ENCODE assay signal across 10 mouse cellular contexts in the genomic region with DNA sequence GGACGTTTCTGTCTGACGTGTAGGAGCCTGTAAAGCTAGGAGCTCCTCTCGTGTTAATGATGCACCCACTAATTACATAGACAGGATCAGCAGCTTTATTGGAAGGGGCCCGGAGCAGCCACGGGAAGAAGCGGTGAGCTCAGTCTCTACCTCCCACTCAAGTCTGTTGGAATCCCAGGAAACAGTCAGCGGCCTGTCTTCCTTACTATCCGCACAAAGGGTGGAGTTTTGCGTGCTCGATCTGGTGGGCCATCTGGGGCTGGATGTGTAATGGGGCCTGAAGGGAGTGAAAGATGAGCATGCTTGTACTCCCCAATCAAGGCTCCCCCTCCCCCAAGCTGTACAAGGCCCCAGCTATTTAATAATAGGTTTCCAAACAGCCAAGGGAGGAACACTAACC. TPM values are rescaled to one million over a fixed set of nuclear protein-coding genes. Genes with fewer than 3 reads are reported as not detected.
DNase-seq lines count a peak whose midpoint lies in the region; ATAC-seq and TF ChIP-seq lines count a peak whose summit lies in the region.
"Had no signal": no experiment of that assay in that cellular context is flagged by ENCODE, and none has a peak within 500 bp of the region (broad histone marks: within the 10 kb centered on the region; RNA-seq: fewer than 3 reads in every experiment).

No protein-coding gene starts in this region.

- H3K27me3 ChIP-seq in hindbrain, embryonic 12.5 days, result no peaks in the 10 kb centered on the region
- no peaks in the 10 kb centered on the region for H3K27me3 ChIP-seq in hindbrain, embryonic 11.5 days (ENCODE audit: control insufficient read depth, insufficient read depth, low read length)
- H3K27me3 ChIP-seq in forebrain, embryonic 14.5 days (replicated peaks; ENCODE audit: control insufficient read depth, insufficient read depth, low read length), result no peaks in the 10 kb centered on the region
- H3K27me3 ChIP-seq in neural tube, embryonic 13.5 days, result no peaks in the 10 kb centered on the region

- no peak overlapping the region for H3K4me2 ChIP-seq in hindbrain, embryonic 12.5 days (replicated peaks)
- no peak overlapping the region for H3K4me2 ChIP-seq in hindbrain, embryonic 11.5 days (replicated peaks; ENCODE audit: low read depth, low read length)
- no peak overlapping the region for H3K4me2 ChIP-seq in forebrain, embryonic 14.5 days (ENCODE audit: low read length)
- no peak overlapping the region for H3K4me2 ChIP-seq in neural tube, embryonic 13.5 days
- H3K4me2 ChIP-seq: liver, embryonic 11.5 days had no signal

- no peaks in the 10 kb centered on the region for H3K9me3 ChIP-seq in hindbrain, embryonic 12.5 days (replicated peaks)
- no peaks in the 10 kb centered on the region for H3K9me3 ChIP-seq in hindbrain, embryonic 11.5 days (ENCODE audit: control insufficient read depth, low read length)
- H3K9me3 ChIP-seq in forebrain, embryonic 14.5 days (replicated peaks; ENCODE audit: control insufficient read depth, low read length), result no peaks in the 10 kb centered on the region
- H3K9me3 ChIP-seq in neural tube, embryonic 13.5 days, result no peaks in the 10 kb centered on the region

- no peak for DNase-seq in hindbrain, embryonic 11.5 days (ENCODE audit: low spot score)
- peak; percentile 79 for DNase-seq in brain, adult 2 months (ENCODE audit: low read depth, low spot score)
- peak; percentile 51 for DNase-seq in forebrain, embryonic 14.5 days (ENCODE audit: low spot score)
- DNase-seq in lung, adult 2 months, result no peak
- DNase-seq in adrenal gland, adult 2 months, result no peak
- DNase-seq in adrenal gland, postnatal 4 days (ENCODE audit: low spot score in 2 of 2), result no peak

- TF ChIP-seq CTCF in lung, adult 2 months (IDR thresholded peaks at IDR 0.05; ENCODE audit: insufficient read depth, low read length), result no peak

- TF ChIP-seq POLR2A in lung, adult 2 months (IDR thresholded peaks at IDR 0.05; ENCODE audit: borderline replicate concordance, extremely low read depth, low read depth, low read length), result no peak

- peak overlapping the region; percentile 49; the same call in 1 of the 2 replicates for H3K27ac ChIP-seq in hindbrain, embryonic 12.5 days
- H3K27ac ChIP-seq in hindbrain, embryonic 11.5 days (ENCODE audit: low read depth, low read length), result no peak overlapping the region
- peak overlapping the region; percentile 23 for H3K27ac ChIP-seq in forebrain, embryonic 14.5 days (ENCODE audit: low read depth, low read length)
- H3K27ac ChIP-seq in neural tube, embryonic 13.5 days (replicated peaks), result peak overlapping the region; percentile 14

- no peak overlapping the region for H3K9ac ChIP-seq in hindbrain, embryonic 12.5 days
- no peak overlapping the region for H3K9ac ChIP-seq in hindbrain, embryonic 11.5 days (ENCODE audit: low read depth, low read length)
- H3K9ac ChIP-seq in forebrain, embryonic 14.5 days (ENCODE audit: low read length), result no peak overlapping the region
- no peak overlapping the region for H3K9ac ChIP-seq in neural tube, embryonic 13.5 days

- 59% methylated on average over 10 of the region's 10 CpGs for WGBS in hindbrain, embryonic 12.5 days
- 73% methylated on average over 10 of the region's 10 CpGs for WGBS in hindbrain, embryonic 11.5 days
- 45% methylated on average over 10 of the region's 10 CpGs for WGBS in forebrain, embryonic 14.5 days
- 39% methylated on average over 10 of the region's 10 CpGs for WGBS in neural tube, embryonic 13.5 days
- WGBS in lung, adult 2 months, result 73% methylated on average over 10 of the region's 10 CpGs

- no peak for ATAC-seq in hindbrain, embryonic 12.5 days (ENCODE audit: low FRiP score)
- no peak for ATAC-seq in hindbrain, embryonic 11.5 days (ENCODE audit: low FRiP score)
- ATAC-seq in forebrain, embryonic 14.5 days, result peak; percentile 70
- 0 out of 2 replicates have a peak, but pooled peaks have one; percentile 32 for ATAC-seq in neural tube, embryonic 13.5 days (ENCODE audit: low read depth)
- ATAC-seq: inflammation-experienced regulatory T-cells, adult 6 months had no signal

- H3K4me3 ChIP-seq in hindbrain, embryonic 12.5 days, result no peak overlapping the region
- no peak overlapping the region for H3K4me3 ChIP-seq in hindbrain, embryonic 11.5 days (ENCODE audit: low read depth, low read length)
- no peak overlapping the region for H3K4me3 ChIP-seq in forebrain, embryonic 14.5 days (ENCODE audit: low read depth, low read length)
- no peak overlapping the region for H3K4me3 ChIP-seq in neural tube, embryonic 13.5 days
- no peak overlapping the region for H3K4me3 ChIP-seq in lung, adult 2 months (replicated peaks; ENCODE audit: extremely low read depth, low read depth, low read length)

- H3K4me1 ChIP-seq in hindbrain, embryonic 12.5 days, result peaks cover 4% of the 10 kb centered on the region
- no peaks in the 10 kb centered on the region for H3K4me1 ChIP-seq in hindbrain, embryonic 11.5 days (replicated peaks; ENCODE audit: control insufficient read depth, insufficient read depth, low read length)
- no peaks in the 10 kb centered on the region for H3K4me1 ChIP-seq in forebrain, embryonic 14.5 days (ENCODE audit: control insufficient read depth, insufficient read depth, low read length)
- H3K4me1 ChIP-seq in neural tube, embryonic 13.5 days (replicated peaks), result peaks cover 21% of the 10 kb centered on the region
- H3K4me1 ChIP-seq in lung, adult 2 months (ENCODE audit: control insufficient read depth, insufficient read depth, low read length), result no peaks in the 10 kb centered on the region

- no peaks in the 10 kb centered on the region for H3K36me3 ChIP-seq in hindbrain, embryonic 12.5 days
- no peaks in the 10 kb centered on the region for H3K36me3 ChIP-seq in hindbrain, embryonic 11.5 days (ENCODE audit: control insufficient read depth, insufficient read depth, low read length)
- no peaks in the 10 kb centered on the region for H3K36me3 ChIP-seq in forebrain, embryonic 14.5 days (ENCODE audit: control insufficient read depth, insufficient read depth, low read length)
- H3K36me3 ChIP-seq in neural tube, embryonic 13.5 days, result no peaks in the 10 kb centered on the region

RNA-seq across cellular contexts. Expression of gene Ctnnb1, which starts 44.3 kb away (rescaled TPM):
- polyA plus RNA-seq in hindbrain, embryonic 12.5 days (2016; fragmentation: Nextera tagmentation; extraction: Ambion mirVana), result 672 and 677 TPM in 2 replicates
- 804 and 817 TPM in 2 replicates for polyA plus RNA-seq in hindbrain, embryonic 11.5 days (2014; fragmentation: Nextera tagmentation; extraction: Ambion mirVana)
- 788 and 853 TPM in 2 replicates for polyA plus RNA-seq in forebrain, embryonic 14.5 days (2014; fragmentation: Nextera tagmentation; extraction: Ambion mirVana)
- 377 and 458 TPM in 2 replicates for polyA plus RNA-seq in neural tube, embryonic 13.5 days (2015; fragmentation: Nextera tagmentation; extraction: Ambion mirVana)
- 149 and 203 TPM in 2 replicates for polyA plus RNA-seq in lung, adult 2 months (2012; rRNA removed)
- total RNA-seq in adrenal gland, adult 2 months (2021), result 100 to 1,000 TPM; 723 to 888 TPM
- 78.3 and 197 TPM in 2 replicates for polyA plus RNA-seq in adrenal gland, adult 2 months (2012; rRNA removed)
- total RNA-seq in adrenal gland, postnatal 4 days (2021), result 100 to 1,000 TPM; 718 to 723 TPM

Comparison
In these comparisons a context has a peak if more than half of its experiments do, and no peak if none do; other contexts are left out.
1. ATAC-seq: peak in forebrain, embryonic 14.5 days (single experiment) and neural tube, embryonic 13.5 days (single experiment); none in hindbrain, embryonic 12.5 days (single experiment) and hindbrain, embryonic 11.5 days (single experiment).
2. DNase-seq: peak in brain, adult 2 months (single experiment) and forebrain, embryonic 14.5 days (single experiment); none in hindbrain, embryonic 11.5 days (single experiment), lung, adult 2 months (single experiment), adrenal gland, adult 2 months (single experiment) and adrenal gland, postnatal 4 days (0 of 2).